Mouse (Mus musculus) lung, embryonic 14.5 days (tissue): ENCODE results near the gene Dnah3. TPM values are rescaled to one million over a fixed set of nuclear protein-coding genes. Genes with fewer than 3 reads are reported as not detected.

Source experiments
- ATAC-seq: fragments of 200-750 bp; cut with Nextera tagmentation; 2 replicates; pipeline ENCODE4 v1.8.0; 2017; ENCODE audit warnings: mild to moderate bottlenecking, moderate TSS enrichment, moderate library complexity; ENCODE audit not compliant: insufficient read depth
- DNase-seq: peaks from one replicate; pipeline ENCODE4 v3.0.0-alpha.2; 2015
- H3K27ac ChIP-seq: fragments of 300-500 bp; sonication (generic); 2 replicates; pipeline ENCODE4 v1.5.1; 2014; ENCODE audit warnings: low read depth, mild to moderate bottlenecking, moderate library complexity
- H3K27me3 ChIP-seq: fragments of 300-500 bp; sonication (generic); 2 replicates; pipeline ENCODE4 v1.6.1; 2014; ENCODE audit warnings: low read length, control low read depth; ENCODE audit not compliant: insufficient read depth
- H3K36me3 ChIP-seq: fragments of 300-500 bp; sonication (generic); 2 replicates; pipeline ENCODE4 v1.6.1; 2014; ENCODE audit warnings: control low read depth; ENCODE audit not compliant: insufficient read depth
- H3K4me1 ChIP-seq: fragments of 300-500 bp; sonication (generic); 2 replicates; pipeline ENCODE4 v1.6.1; 2014; ENCODE audit warnings: antibody characterized with exemption, control low read depth; ENCODE audit not compliant: insufficient read depth
- H3K4me2 ChIP-seq: fragments of 300-500 bp; sonication (generic); 2 replicates; pipeline ENCODE4 v1.6.1; 2014; ENCODE audit warnings: mild to moderate bottlenecking
- H3K4me3 ChIP-seq: fragments of 300-500 bp; sonication (generic); 2 replicates; pipeline ENCODE4 v1.5.1; 2014; ENCODE audit warnings: low read depth, low read length
- H3K9ac ChIP-seq: fragments of 300-500 bp; sonication (generic); 2 replicates; pipeline ENCODE4 v1.6.1; 2014
- H3K9me3 ChIP-seq: fragments of 300-500 bp; sonication (generic); 2 replicates; pipeline ENCODE4 v1.6.1; 2016; ENCODE audit warnings: low read depth, low read length, control low read depth
- CTCF ChIP-seq: IDR thresholded peaks from 2 replicates; pipeline ENCODE4 v1.5.1; 2016; ENCODE audit warnings: antibody characterized with exemption, low read depth
- WGBS: fragments of 180-500 bp; shearing (Covaris S2); extraction: QIAGEN DNeasy Blood & Tissue Kit; methylation state at CpG from one replicate; pipeline ENCODE4 v1.1.7; 2014; 5-methylcytosine and 5-hydroxymethylcytosine counted together
- polyA plus RNA-seq: library from polyadenylated mRNA; unstranded; fragments of >200 nt; fragmentation: Nextera tagmentation; extraction: Ambion mirVana; gene quantifications from 2 replicates; pipeline ENCODE4 v1.2.1, GENCODE M21; 2014

Gene Dnah3
- polyA plus RNA-seq, 1 experiment from 2014 or later: not detected

DNA sequence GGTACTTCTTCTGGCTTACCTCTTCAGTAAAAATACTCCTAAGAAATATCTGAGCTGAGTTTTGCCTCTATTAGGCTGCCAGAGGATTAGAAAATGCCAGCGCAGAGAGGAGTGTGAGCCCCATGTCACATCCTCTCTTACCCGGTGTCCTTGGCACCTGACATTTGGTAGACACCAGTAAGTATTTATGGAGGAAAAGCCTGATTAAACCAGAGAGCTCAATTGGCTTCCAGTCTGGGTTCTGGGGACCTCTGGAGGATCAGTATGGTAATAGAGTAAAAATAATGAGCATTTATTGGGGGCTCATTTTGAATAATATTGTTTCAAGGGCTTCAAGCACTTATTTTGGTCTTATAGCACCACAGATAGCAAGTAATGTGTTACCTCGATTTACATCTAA lies 39.6 kb downstream of the Dnah3 start:
- H3K27me3 ChIP-seq: no peaks in the 10 kb centered on the region
- DNase-seq (no peak), ATAC-seq (no peak)
- 81% methylated on average over 3 of the region's 3 CpGs for WGBS
- H3K4me3 ChIP-seq: no peak overlapping the region
- H3K27ac ChIP-seq: no peak overlapping the region
- no peak overlapping the region for H3K4me2 ChIP-seq
- no peaks in the 10 kb centered on the region for H3K4me1 ChIP-seq
- H3K9me3 ChIP-seq: no peaks in the 10 kb centered on the region
- no peak overlapping the region for H3K9ac ChIP-seq
- H3K36me3 ChIP-seq: no peaks in the 10 kb centered on the region
- TF ChIP-seq CTCF: no peak

DNA sequence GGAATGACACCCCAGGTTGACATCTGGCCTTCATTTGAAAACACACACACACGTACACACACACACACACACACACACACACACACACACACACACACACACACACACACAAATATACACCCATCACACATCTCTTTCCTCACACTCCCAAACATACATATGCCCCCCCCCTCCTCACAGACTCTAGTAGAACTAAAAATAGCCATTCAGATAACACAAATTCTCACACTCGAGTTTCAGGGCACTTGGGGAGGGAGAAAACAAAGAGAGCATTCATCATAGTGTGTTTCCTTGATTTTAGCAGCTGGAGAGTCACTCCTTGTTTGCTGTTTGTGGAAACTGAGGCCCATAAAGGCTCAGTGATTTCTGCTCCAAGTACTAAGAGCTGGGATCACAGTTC lies 41.1 kb downstream of the Dnah3 start:
- no peaks in the 10 kb centered on the region for H3K27me3 ChIP-seq
- H3K4me3 ChIP-seq: no peak overlapping the region
- no peak overlapping the region for H3K27ac ChIP-seq
- H3K36me3 ChIP-seq: no peaks in the 10 kb centered on the region
- ATAC-seq (no peak), DNase-seq (no peak)
- no peaks in the 10 kb centered on the region for H3K4me1 ChIP-seq
- WGBS: 22% methylated on average over 2 of the region's 2 CpGs
- no peak for TF ChIP-seq CTCF
- H3K9me3 ChIP-seq: no peaks in the 10 kb centered on the region
- H3K4me2 ChIP-seq: no peak overlapping the region
- no peak overlapping the region for H3K9ac ChIP-seq

DNA sequence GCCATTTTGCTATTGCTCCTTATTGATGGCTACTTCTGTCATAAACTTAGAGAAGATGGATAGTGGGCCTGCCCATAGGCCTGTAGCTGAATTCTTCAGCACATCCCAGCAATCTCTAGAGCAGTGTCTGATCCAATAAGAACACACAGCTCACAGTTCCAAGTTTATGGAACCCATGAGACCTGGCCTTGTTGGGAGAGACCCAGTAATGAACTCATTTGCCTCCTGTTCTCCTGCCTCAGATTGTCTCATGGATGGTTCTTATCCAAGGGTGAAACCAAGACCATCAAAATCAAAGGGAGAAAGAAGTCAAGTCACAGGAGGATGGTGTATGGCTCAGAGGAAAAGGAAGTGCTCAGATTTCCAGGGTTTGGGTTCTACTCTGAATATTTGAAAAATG lies 44.6 kb downstream of the Dnah3 start:
- Histone ChIP-seq H3K4me1 (no peaks in the 10 kb centered on the region), H3K4me3 (no peak overlapping the region), H3K27me3 (no peaks in the 10 kb centered on the region), H3K36me3 (no peaks in the 10 kb centered on the region), H3K9me3 (no peaks in the 10 kb centered on the region), H3K4me2 (no peak overlapping the region), H3K9ac (no peak overlapping the region), H3K27ac (no peak overlapping the region)
- ATAC-seq (no peak), DNase-seq (no peak)
- no peak for TF ChIP-seq CTCF

DNA sequence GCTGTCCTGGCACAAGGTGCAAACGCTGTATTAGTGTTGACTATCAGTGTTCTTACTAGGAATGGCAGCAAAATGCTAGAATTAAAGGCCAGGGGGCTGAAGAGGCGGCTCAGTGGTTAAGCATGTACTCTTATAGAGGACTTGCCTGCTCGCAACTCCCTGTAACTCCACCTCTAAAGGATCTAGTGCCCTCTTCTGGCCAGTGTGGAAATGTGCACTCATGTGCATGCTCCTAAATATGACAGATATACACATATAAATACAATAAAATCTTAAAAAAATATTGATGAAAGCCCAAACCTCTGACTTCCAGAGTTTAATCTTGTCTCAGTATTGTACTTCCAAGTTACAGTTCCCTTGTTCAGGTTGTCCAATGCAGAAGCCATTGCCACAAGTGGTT lies 51.1 kb downstream of the Dnah3 start:
- Histone ChIP-seq H3K27me3 (no peaks in the 10 kb centered on the region), H3K4me2 (no peak overlapping the region), H3K9me3 (no peaks in the 10 kb centered on the region), H3K9ac (no peak overlapping the region), H3K4me3 (no peak overlapping the region), H3K4me1 (no peaks in the 10 kb centered on the region), H3K36me3 (no peaks in the 10 kb centered on the region), H3K27ac (no peak overlapping the region)
- 81% methylated on average over 3 of the region's 3 CpGs for WGBS
- ATAC-seq: no peak
- no peak for DNase-seq
- TF ChIP-seq CTCF: no peak

DNA sequence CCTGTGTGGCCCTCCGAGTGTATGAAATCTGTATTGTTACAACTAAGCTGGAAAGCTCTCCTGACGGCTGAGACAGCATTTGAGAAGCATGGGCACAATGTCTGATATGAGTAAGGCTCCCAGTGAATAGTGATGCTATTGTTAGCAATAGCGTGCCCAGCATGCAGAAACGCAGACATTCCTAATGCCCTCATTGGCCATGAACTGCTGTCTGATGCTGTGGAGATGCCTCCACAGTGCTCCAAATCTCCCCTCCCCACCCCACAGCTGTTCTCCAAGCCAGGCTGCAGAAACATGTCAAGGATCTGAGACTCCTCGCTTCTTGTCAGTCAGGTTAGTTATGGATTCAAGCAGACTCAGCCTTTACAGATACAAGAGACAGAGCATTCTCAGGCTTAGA lies 58.7 kb downstream of the Dnah3 start:
- 72% methylated on average over 5 of the region's 5 CpGs for WGBS
- no peak for TF ChIP-seq CTCF
- no peak for DNase-seq
- no peak overlapping the region for H3K4me2 ChIP-seq
- H3K27ac ChIP-seq: no peak overlapping the region
- no peaks in the 10 kb centered on the region for H3K36me3 ChIP-seq
- no peaks in the 10 kb centered on the region for H3K9me3 ChIP-seq
- H3K27me3 ChIP-seq: no peaks in the 10 kb centered on the region
- no peak overlapping the region for H3K9ac ChIP-seq
- H3K4me3 ChIP-seq: no peak overlapping the region
- H3K4me1 ChIP-seq: no peaks in the 10 kb centered on the region
- ATAC-seq: no peak

DNA sequence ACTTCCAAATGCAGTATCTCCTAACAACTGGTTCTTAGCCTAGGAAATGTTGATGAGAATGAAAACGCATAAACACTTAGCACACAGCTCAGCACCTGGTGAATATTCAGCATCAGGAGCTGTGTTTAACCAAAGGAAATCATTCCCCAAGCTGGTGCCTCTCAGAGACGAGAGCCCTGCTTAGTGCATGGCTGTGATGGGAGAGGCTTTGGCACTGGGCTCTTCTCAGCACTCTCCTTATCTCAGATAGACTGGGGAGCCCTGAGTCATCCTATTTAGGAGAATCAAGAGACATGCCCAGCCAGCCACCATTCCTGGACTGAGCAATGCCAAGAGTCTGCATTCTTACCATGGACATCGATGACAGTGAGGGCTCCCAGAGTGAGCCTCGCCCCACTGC lies 60.1 kb downstream of the Dnah3 start:
- no peak for TF ChIP-seq CTCF

DNA sequence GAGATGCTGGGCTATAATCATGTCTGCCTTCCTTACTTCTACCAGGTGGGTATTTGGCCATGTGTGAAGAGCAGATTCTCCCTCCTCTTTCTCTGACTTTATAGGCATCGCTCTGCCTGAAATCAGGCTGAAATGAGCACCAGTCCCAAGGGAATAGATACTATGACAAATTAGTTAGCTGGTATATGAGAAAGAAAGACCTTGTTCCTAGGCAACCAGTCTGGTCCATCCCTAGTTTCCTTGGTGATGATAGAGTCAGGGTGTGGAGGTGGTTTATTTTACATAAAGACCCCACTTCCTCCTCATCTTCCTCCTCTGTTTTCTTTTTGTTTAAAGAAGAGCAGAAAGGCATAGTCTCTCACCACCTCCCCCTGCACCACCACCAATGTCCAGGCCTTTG lies 60.5 kb downstream of the Dnah3 start:
- no peak for TF ChIP-seq CTCF
- no peak for DNase-seq
- no peaks in the 10 kb centered on the region for H3K9me3 ChIP-seq
- no peaks in the 10 kb centered on the region for H3K4me1 ChIP-seq
- no peak overlapping the region for H3K27ac ChIP-seq
- 88% methylated on average over 1 of the region's 1 CpGs for WGBS
- no peak overlapping the region for H3K4me3 ChIP-seq
- ATAC-seq: no peak
- no peaks in the 10 kb centered on the region for H3K27me3 ChIP-seq
- H3K4me2 ChIP-seq: no peak overlapping the region
- no peak overlapping the region for H3K9ac ChIP-seq
- H3K36me3 ChIP-seq: no peaks in the 10 kb centered on the region

More for the DNA sequence above, 60.1 kb downstream of the Dnah3 start:
- WGBS: 66% methylated on average over 4 of the region's 4 CpGs
- H3K4me1 ChIP-seq: no peaks in the 10 kb centered on the region
- no peaks in the 10 kb centered on the region for H3K9me3 ChIP-seq
- H3K4me3 ChIP-seq: no peak overlapping the region
- H3K4me2 ChIP-seq: no peak overlapping the region
- no peak overlapping the region for H3K9ac ChIP-seq
- no peaks in the 10 kb centered on the region for H3K27me3 ChIP-seq
- DNase-seq (no peak), ATAC-seq (no peak)
- no peak overlapping the region for H3K27ac ChIP-seq
- H3K36me3 ChIP-seq: no peaks in the 10 kb centered on the region

DNA sequence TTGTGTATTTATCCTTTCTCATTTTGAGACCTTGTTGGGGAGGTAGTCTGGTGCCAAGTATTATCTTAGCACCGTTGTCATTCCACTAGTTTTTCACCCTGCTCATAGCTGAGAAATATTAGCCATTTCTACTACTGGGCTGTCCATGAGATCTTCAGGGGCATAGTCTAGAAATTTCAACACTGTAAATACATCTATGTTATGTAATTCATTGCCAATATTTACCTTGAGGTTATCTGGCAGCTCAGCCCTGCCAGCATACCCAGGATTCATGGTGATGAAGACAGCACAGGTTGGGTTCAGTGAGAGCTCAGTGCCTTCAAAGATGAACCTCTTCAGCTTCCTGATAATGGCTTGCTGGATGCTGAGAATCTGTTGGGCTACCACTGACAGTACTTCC lies 66.4 kb downstream of the Dnah3 start:
- no peak for ATAC-seq
- no peak for TF ChIP-seq CTCF
- Histone ChIP-seq H3K4me1 (no peaks in the 10 kb centered on the region), H3K9me3 (no peaks in the 10 kb centered on the region), H3K36me3 (no peaks in the 10 kb centered on the region), H3K27ac (no peak overlapping the region), H3K9ac (no peak overlapping the region), H3K27me3 (no peaks in the 10 kb centered on the region), H3K4me2 (no peak overlapping the region), H3K4me3 (no peak overlapping the region)
- 80% methylated on average over 1 of the region's 1 CpGs for WGBS
- DNase-seq: no peak
